Mouse (Mus musculus) myocyte (in vitro differentiated cells): ENCODE results near the gene Pou4f1.

Source experiments
- CEBPB ChIP-seq: IDR thresholded peaks from 2 replicates; pipeline ENCODE4 v1.6.1; 2011; ENCODE audit warnings: mild to moderate bottlenecking, moderate library complexity; ENCODE audit not compliant: poor library complexity, insufficient read depth, severe bottlenecking
- E2F4 ChIP-seq: IDR thresholded peaks from one replicate; pipeline ENCODE4 v1.6.1; 2011; ENCODE audit warnings: mild to moderate bottlenecking, control low read depth, moderate library complexity; ENCODE audit not compliant: insufficient read depth
- MAX ChIP-seq: IDR thresholded peaks from one replicate; pipeline ENCODE4 v1.6.1; 2011; ENCODE audit warnings: low read depth, mild to moderate bottlenecking, control low read depth
- MYOG ChIP-seq, 3 experiments: IDR thresholded peaks; one replicate each; pipeline ENCODE4 v1.6.1; 2011; ENCODE audit warnings: control low read depth in 2 of 3, low read depth in 2 of 3, mild to moderate bottlenecking in 2 of 3; ENCODE audit not compliant: insufficient read length in 2 of 3, control insufficient read depth in 1 of 3, insufficient read depth in 1 of 3
- POLR2A ChIP-seq: IDR thresholded peaks from one replicate; pipeline ENCODE4 v1.6.1; 2011; ENCODE audit warnings: low read depth, mild to moderate bottlenecking, control low read depth, moderate library complexity; ENCODE audit not compliant: insufficient read length
- POLR2AphosphoS2 ChIP-seq: IDR thresholded peaks from one replicate; pipeline ENCODE4 v1.6.1; 2011; ENCODE audit warnings: low read depth, control low read depth; ENCODE audit not compliant: insufficient read length
- REST ChIP-seq: IDR thresholded peaks from one replicate; pipeline ENCODE4 v1.6.1; 2011; ENCODE audit warnings: mild to moderate bottlenecking, control low read depth, moderate library complexity; ENCODE audit not compliant: insufficient read depth, insufficient read length
- SRF ChIP-seq: IDR thresholded peaks from one replicate; pipeline ENCODE4 v1.6.1; 2011; ENCODE audit warnings: low read depth; ENCODE audit not compliant: control insufficient read depth, insufficient read length
- USF1 ChIP-seq: IDR thresholded peaks from one replicate; pipeline ENCODE4 v1.6.1; 2011; ENCODE audit warnings: low read depth, mild to moderate bottlenecking, control low read depth, moderate library complexity

GRCm38 (mm10) chr14:104461286-104462240 is 6.2 kb downstream of the Pou4f1 start:
- TF ChIP-seq POLR2A (no peak), MAX (no peak), POLR2AphosphoS2 (no peak), USF1 (no peak), SRF (no peak), MYOG (IDR thresholded peaks at IDR 0.05; ENCODE audit: control insufficient read depth in 1 of 3, insufficient read depth in 1 of 3, insufficient read length in 2 of 3, low read depth in 2 of 3) (no peak), CEBPB (no peak), E2F4 (no peak), REST (no peak)
